Mouse (Mus musculus): ENCODE measurements around the gene Mns1. TPM values are rescaled to one million over a fixed set of nuclear protein-coding genes. Genes with fewer than 3 reads are reported as not detected.
"Not testable (repeated sequence)": the region's sequence is repeated elsewhere in the genome, so short reads cannot be mapped to it uniquely, and the experiment has no call there.

The Mns1 gene
- total RNA-seq, 2 experiments from 2014 or later = 3.7 to 3.8 TPM

DNA sequence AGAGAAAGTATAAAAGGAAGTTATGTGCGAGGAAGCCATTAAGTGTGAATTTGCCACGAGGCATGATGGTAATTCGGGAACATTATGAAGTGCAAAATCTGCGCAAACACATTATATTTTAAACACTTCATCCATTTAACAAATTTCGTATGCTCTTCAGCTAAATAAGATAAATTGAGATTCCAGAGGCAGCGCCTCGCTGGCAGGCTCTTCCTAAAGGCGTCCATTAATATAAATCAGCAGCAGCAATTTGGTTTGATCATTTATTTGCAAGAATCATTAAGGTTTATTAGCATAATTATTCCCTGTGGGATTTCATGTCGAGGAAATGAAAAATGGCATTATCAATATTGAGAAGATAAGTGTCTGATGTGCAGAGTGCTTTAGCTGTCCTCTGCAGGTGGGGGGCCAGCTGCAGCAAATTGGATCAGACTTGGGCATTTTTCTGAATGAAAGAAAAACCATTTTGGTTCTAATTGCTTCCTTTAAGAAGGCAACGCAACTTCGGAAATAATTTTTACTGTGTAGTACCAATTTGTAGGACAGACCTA, 12.4 kb upstream of the Mns1 start:
- no peak for DNase-seq

GRCm38 (mm10) chr9:72427861-72428260, 9.9 kb upstream of the Mns1 start:
- DNase-seq = no peak

GRCm38 (mm10) chr9:72434876-72435275, 2.9 kb upstream of the Mns1 start:
- DNase-seq = no peak

DNA sequence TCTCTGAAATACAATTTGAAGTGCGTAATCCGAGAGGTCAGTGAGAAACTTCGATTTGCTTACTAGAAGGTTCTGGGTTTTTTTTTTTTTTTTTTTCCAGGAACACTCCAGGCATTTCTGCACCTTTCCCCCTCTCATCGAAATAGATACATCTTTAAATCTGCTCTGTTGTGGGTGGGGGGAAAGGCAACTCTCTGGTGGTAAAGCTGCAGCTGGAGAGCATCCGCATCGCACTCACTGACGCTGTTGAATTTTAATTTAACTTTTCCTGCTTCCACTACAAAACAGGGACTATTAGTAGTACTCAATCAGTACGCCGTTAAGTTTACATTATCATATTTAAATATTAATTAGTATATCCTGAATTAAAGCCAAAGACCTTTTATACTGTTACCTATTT, 938 bp downstream of the Mns1 start:
- DNase-seq = no peak

- no peak for DNase-seq
Measured at GRCm38 (mm10) chr9:72440358-72440757, 2.5 kb downstream of the Mns1 start.

DNA sequence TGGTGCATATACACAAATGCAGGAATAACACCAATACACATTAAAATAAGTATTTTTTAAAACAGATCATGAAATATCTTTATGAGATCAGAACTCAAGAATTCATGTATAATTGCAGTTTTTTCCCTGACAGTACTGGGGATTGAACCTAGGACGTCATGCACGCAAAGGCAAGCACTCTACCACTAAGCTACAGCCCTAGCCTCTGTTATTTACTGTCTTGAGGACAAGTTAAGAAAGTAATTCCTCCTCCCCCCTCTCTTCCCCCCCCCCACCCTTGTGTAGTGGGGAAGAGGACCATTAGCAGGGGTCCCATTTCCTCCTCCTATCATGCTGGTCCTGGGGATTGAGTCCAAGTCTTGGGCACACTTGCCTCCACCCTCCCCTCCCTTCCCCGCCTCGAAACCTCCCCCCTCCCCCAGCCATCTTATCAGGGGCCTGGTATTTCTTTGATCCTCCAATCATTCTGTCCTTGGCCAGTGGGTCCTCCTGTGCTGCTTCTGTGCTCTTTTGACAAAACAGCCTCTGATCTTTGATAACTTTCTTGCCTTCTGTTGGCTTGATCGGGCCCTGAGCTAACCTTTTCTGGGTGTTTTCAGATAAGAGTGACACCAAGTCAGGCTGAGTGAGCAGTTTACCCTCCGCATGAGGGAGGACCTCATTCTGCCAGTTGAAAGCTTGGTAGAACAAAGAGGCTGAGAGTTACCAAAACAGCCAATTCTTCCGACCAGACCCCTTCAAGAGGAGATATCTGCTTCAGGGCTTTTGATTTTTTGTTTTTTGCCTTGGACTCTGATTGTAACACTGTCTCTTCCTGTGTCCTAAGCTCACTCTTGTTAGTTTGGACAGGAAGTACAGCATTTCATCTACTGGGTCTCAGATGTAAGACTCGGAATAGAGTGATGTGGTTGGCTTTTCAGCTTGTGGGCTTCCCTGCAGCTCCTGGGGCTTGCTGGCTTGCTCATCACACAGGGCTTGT, 3.4 kb downstream of the Mns1 start:
- no peak for DNase-seq

GRCm38 (mm10) chr9:72441927-72442715, 4.3 kb downstream of the Mns1 start:
- no peak for DNase-seq

- peak; percentile 78 for DNase-seq
Measured at GRCm38 (mm10) chr9:72448026-72448425, 10.2 kb downstream of the Mns1 start.

DNA sequence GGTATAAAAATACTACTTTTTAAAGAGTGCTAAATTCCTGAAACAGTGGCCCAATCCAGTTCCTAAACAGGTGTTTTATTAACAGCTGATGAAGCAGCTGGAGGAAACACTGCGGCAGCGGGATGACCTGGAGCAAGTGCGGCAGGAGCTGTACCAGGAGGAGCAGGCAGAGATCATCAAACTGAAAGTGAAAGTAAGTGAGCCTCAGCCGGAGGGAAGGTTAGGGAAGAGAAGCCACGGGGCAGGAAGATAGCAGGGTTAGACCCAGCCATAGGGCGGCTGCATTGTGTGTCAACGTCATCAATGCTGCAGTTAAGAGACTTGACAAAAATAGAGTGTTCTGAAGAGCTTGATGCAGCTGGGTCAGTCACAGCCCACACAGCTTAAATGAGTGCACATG, 11.6 kb downstream of the Mns1 start:
- peak; percentile 30 for DNase-seq

DNA sequence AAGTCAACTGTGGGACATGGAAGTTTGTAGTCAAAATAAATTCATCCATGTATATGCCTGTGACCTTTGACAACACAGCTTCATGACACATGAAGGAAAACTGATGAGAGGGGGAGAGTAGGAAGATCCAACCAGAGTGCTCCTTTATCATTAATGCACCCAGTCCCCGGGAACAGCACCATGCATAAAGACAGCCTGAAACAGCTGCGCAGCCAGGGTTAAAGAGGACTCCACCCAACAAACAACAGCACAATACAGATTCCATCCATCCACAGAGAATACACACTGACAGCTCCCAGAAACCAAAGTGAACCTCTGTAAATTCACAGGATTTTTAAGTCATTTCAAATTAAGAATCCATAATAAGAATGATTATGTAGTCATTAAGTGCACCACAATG, 12.0 kb downstream of the Mns1 start:
- no peak for DNase-seq

DNA sequence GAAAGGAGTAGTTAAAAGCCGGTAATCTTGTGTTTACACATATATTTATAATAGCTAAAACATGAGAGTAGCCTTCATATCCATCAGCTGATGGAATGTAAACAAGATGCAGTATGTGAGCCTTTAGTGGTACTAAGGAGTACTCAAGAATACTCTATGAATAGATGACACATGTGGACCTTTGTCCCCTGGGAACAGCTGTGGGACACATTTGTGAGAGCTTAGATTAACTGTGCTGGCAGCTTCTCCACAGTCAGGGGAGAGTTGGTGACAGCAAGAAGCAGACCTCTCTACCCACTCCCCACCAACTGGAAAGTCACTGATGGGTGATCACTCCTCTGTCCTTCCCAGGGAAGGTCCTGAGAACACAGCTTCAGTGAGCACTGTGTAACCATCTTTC, 12.6 kb downstream of the Mns1 start:
- DNase-seq = no peak

DNA sequence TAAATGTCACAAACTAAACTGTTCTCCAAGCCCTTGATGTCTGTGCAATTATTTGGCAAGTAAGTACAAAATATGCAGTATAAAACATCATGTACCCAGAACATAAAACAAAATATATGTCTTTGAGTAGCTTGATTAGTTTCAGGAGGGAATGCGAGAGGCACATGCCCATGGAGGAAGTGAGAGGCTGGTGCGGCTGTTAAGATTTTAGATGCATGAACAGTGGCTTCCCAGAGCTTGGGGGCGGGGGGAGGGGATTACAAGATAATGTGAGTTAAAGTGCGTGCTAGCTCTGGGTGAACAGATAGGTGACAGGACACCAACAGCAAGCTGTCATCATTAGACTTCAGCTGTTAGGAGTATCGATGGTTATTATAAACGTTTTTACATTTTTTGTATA, 13.3 kb downstream of the Mns1 start:
- no peak for DNase-seq

DNA sequence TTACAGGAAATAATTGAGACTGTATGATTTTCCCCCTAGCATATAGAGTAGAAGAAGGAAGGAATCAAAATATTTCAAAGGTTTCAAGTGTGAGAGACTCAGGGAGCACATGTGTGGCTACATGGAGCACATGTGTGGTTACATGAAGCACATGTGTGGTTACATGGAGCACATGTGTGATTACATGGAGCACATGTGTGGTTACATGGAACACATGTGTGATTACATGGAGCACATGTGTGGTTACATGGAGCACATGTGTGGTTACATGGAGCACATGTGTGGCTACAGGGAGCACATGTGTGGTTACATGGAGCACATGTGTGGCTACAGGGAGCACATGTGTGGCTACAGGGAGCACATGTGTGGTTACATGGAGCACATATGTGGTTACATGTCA, 16.5 kb downstream of the Mns1 start:
- not testable (repeated sequence) for DNase-seq

DNA sequence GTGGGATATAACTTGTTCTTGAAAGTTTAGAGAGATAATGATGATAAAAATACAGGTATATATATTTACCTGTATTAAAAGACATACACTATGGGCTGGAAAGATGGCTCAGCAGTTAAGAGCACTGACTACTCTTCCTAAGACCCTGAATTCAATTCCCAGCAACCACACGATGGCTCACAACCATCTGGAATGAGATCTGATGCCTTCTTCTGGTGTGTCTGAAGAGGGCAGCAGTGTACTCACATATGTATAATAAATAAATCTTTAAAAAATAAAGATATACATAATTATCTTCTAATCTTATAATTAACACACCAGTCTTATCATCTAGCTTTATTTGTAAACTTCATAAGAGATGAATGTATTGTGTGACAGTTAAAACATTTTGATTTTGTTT, 18.6 kb downstream of the Mns1 start:
- DNase-seq = no peak

GRCm38 (mm10) chr9:72458233-72458632, 20.4 kb downstream of the Mns1 start:
- DNase-seq = peak; percentile 80

- DNase-seq = no peak
Measured at GRCm38 (mm10) chr9:72459703-72460102, 21.9 kb downstream of the Mns1 start.

DNA sequence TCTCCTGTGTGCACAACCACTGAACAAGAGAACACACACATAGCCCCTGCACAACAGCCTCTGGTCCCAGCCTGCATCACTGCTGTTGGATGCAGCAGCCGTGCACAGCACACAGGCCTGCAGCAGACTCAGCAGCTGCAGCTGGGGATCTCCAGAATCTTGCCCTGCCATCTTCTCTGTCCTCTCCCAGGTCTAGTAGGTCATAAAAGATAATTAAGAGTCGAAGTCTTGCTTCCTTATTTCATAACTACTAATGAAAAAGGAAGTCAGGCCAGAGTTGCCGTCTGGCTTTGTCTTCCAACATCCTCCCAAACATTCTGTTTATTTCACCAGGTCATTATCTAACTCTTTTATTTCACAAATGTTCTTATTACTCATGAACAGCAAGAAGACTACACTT, 23.0 kb downstream of the Mns1 start:
- no peak for DNase-seq

DNA sequence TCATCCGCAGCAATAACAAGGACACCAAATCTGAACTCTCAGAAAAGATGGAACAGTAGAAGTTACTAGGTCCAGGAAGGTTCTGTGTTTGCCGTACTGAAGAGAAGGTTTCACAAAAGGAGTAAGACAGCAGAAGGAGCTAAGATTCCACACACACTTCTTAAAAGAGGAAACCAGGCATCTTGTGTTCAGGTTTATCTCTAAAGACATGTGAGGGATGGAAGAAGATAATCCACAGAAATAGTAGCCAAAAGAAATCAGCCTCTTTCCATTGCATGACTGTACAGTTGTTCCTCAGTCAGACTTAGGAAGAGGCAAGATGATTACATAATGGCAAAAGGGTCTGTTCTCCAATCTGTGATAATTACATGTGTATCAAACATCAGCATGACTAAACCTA, 24.6 kb downstream of the Mns1 start:
- DNase-seq = no peak

- no peak for DNase-seq
Measured at GRCm38 (mm10) chr9:72464806-72465205, 27.0 kb downstream of the Mns1 start.

DNA sequence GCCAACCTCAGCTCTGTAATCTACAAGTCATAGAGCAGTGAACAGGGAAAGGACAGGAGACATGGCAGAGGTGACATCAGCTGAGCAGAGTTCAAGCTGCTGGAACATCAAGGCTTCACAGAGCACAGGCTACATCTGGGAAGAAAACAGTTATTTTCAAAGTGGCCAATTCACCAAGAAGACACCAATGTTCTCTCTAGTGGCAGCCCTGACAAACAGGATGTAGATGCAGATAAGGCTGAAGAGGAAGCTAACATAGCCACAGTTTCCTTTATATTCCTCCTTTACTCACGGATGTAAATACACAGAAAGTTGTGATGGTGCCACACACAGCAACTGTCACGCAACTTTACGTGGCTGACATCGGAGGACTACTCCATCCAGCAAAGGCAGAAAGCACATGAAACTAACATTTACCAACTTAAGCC, 28.0 kb downstream of the Mns1 start:
- no peak for DNase-seq

DNA sequence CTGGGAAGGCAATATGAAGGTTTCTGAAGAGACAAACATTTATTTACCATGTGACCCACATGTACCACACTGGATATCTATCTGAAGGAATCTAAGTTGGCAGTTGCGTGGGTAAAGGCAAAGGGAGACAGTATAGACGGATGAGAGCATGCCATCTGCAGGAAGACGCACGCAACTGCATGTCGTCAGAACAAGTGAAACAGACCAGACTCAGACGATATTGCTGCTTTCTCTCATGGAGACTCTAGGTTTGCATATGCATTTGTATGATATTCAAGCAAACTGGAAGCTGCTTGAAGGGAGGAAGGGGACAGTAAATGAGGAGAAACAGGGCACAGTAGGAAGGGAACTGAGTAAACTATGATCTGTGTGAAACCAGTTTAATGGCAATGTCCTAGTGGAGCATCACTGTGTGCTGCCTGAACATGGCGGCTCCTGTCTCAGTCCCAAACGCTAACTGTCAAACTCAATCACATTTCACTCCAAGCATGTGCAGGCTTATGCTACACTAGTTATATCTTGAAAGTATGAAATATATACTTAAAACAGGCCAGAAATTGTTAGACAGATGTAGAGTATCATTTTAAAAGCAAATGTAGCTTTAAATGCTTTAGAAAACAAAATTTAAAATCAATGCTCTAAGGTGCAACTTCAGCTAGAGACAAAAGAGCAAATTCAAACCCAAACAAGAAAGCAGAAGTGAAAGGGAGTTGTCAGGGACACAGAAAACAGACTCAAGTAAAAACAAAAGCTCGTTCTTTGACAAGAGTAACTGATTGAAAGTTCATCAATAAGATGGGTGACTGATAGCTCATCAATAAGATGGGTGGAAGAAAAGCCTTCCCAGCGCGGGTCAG, 30.0 kb downstream of the Mns1 start:
- peak; percentile 22 for DNase-seq

GRCm38 (mm10) chr9:72468616-72469015, 30.8 kb downstream of the Mns1 start:
- DNase-seq = no peak

Data from adrenal gland, postnatal 10 days (tissue).